Mouse (Mus musculus) forebrain, embryonic 14.5 days (tissue): ENCODE data around the gene Dlgap3. TPM values are rescaled to one million over a fixed set of nuclear protein-coding genes. Genes with fewer than 3 reads are reported as not detected.

Experiments used
- ATAC-seq: fragments of 200-750 bp; cut with Nextera tagmentation; 2 replicates; pipeline ENCODE4 v1.8.0; 2017; ENCODE audit warnings: mild to moderate bottlenecking, moderate library complexity
- DNase-seq: peaks from one replicate; pipeline ENCODE4 v3.0.0-alpha.2; 2015; ENCODE audit warnings: low spot score
- H3K27ac ChIP-seq: fragments of 300-500 bp; sonication (generic); 2 replicates; pipeline ENCODE4 v1.5.1; 2014; ENCODE audit warnings: low read depth, mild to moderate bottlenecking, control low read depth, low read length, moderate library complexity
- H3K27me3 ChIP-seq: fragments of 300-500 bp; sonication (generic); replicated peaks from 2 replicates; pipeline ENCODE4 v1.6.1; 2014; ENCODE audit warnings: low read length, control low read depth, mixed read lengths; ENCODE audit not compliant: control insufficient read depth, insufficient read depth
- H3K36me3 ChIP-seq: fragments of 300-500 bp; sonication (generic); 2 replicates; pipeline ENCODE4 v1.6.1; 2014; ENCODE audit warnings: low read length, control low read depth; ENCODE audit not compliant: control insufficient read depth, insufficient read depth
- H3K4me1 ChIP-seq: fragments of 300-500 bp; sonication (generic); 2 replicates; pipeline ENCODE4 v1.6.1; 2014; ENCODE audit warnings: antibody characterized with exemption, low read length, control low read depth; ENCODE audit not compliant: control insufficient read depth, insufficient read depth
- H3K4me2 ChIP-seq: fragments of 300-500 bp; sonication (generic); 2 replicates; pipeline ENCODE4 v1.6.1; 2014; ENCODE audit warnings: mild to moderate bottlenecking, control low read depth, low read length
- H3K4me3 ChIP-seq: fragments of 300-500 bp; sonication (generic); 2 replicates; pipeline ENCODE4 v1.5.1; 2014; ENCODE audit warnings: low read depth, low read length, control low read depth
- H3K9ac ChIP-seq: fragments of 300-500 bp; sonication (generic); 2 replicates; pipeline ENCODE4 v1.6.1; 2014; ENCODE audit warnings: mild to moderate bottlenecking, low read length, control low read depth, moderate library complexity
- H3K9me3 ChIP-seq: fragments of 300-500 bp; sonication (generic); replicated peaks from 2 replicates; pipeline ENCODE4 v1.6.1; 2016; ENCODE audit warnings: low read length, control low read depth, mixed read lengths; ENCODE audit not compliant: control insufficient read depth
- WGBS: fragments of 180-500 bp; shearing (Covaris S2); extraction: QIAGEN DNeasy Blood & Tissue Kit; methylation state at CpG from one replicate; pipeline ENCODE4 v1.1.7; 2014; 5-methylcytosine and 5-hydroxymethylcytosine counted together
- polyA plus RNA-seq: library from polyadenylated mRNA; unstranded; fragments of >200 nt; fragmentation: Nextera tagmentation; extraction: Ambion mirVana; gene quantifications from 2 replicates; pipeline ENCODE4 v1.2.1, GENCODE M21; 2014

The Dlgap3 gene
- polyA plus RNA-seq, 1 experiment from 2014 or later = 8.4 TPM

DNA sequence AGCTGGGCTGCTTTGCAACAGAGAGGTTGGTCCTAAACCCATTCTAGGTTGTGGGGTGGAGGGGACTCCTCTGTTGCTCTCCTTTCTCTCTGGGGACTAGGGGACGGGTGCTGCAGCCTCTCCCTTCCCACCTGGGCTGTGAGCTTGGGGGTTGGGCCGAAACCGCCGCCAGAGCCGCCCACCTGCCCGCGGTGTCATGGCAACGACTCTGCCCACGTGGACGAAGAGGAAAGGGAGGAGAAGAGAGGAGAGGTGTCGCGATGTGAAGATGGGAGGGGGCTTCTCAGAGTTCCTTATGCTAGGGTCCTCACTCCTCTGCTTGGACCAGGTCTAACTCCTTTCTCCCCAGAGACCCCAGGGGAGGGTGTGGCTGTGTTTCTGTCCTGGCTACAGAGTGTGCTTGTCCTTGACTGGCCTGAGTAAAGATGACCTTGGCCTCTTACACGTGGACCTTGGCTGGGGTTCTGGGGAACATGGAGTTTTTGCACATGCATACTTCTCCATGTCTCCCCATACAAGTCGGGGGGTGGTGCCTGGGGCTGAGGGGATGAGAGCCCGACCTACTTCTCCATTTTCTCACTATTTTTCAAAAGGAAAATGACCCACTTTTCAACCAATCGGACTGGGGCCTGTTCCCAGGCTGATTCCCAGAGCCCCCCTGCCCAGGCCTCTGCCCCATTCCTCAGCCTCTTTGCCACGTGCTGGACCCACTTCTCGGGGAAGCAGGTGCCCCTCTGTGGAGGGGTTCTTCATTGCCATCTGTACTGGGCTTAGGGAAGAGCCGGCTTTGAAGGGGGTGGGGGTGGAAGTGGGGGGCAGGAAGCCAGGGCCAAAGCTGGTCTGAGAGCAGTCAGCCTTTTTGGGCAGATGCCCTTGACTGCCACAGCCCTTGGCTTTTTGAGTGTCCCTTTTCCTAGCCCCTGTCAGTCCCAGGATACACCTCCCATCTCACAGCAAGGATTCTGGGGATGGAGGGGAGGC lies 10.8 kb downstream of the Dlgap3 start:
- Histone ChIP-seq H3K36me3 (no peaks in the 10 kb centered on the region), H3K4me2 (peak overlapping the region; percentile 20), H3K27ac (no peak overlapping the region), H3K9ac (no peak overlapping the region), H3K27me3 (no peaks in the 10 kb centered on the region), H3K4me1 (peaks cover 11% of the 10 kb centered on the region; the same call in 1 of the 2 replicates), H3K9me3 (0 out of 2 replicates have a peak, but pooled peaks cover 3% of the 10 kb centered on the region), H3K4me3 (no peak overlapping the region)
- peak; percentile 44 for ATAC-seq
- 11% methylated on average over 19 of the region's 19 CpGs for WGBS
- DNase-seq = peak; percentile 11

DNA sequence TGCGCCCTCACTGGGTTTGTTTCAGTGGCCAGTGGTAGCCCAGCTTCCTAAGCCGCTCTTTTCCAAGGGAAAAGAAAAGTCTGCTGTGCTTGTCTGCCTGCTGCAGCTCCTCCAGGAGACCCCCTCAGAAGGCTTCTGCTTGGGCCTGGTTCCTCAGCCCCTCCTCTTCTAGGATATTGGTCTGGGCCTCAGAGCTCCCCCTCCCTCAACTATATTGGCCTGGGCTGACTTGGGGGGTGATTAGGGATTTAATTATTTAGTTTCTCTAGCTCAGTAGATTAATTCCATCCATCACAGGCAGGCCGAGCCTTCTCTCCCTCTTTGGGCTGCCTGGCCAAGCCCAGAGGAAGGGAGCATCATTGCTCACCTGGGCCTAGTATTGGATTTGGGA lies 11.4 kb downstream of the Dlgap3 start:
- Histone ChIP-seq H3K27me3 (no peaks in the 10 kb centered on the region), H3K9me3 (0 out of 2 replicates have a peak, but pooled peaks cover 3% of the 10 kb centered on the region), H3K9ac (no peak overlapping the region), H3K36me3 (no peaks in the 10 kb centered on the region), H3K4me3 (no peak overlapping the region), H3K4me2 (no peak overlapping the region), H3K27ac (no peak overlapping the region), H3K4me1 (peaks cover 11% of the 10 kb centered on the region; the same call in 1 of the 2 replicates)
- DNase-seq (no peak), ATAC-seq (no peak)
- WGBS = 57% methylated on average over 3 of the region's 3 CpGs

DNA sequence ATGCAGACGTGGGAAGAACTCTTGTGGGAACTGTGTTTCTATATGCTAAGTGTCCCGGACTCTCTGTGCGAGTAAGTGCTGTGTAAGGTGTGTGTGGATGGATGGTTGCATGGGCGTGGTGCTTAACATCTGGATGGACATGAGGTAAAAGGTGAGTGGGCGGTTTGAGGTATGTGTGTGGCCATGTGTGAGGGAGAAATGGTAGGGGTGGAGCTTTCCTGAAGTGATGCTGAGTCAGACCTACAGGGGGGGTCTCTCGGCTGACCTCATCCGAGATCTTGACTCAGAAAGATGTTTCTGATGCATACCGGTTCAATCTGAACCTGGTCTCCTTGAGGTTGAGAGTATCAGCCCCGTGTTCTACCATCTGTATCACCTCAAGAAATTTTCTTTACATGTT lies 12.0 kb downstream of the Dlgap3 start:
- Histone ChIP-seq H3K27ac (no peak overlapping the region), H3K9ac (no peak overlapping the region), H3K36me3 (no peaks in the 10 kb centered on the region), H3K9me3 (0 out of 2 replicates have a peak, but pooled peaks cover 3% of the 10 kb centered on the region), H3K4me1 (peaks cover 11% of the 10 kb centered on the region; the same call in 1 of the 2 replicates), H3K4me3 (no peak overlapping the region), H3K27me3 (no peaks in the 10 kb centered on the region), H3K4me2 (no peak overlapping the region)
- ATAC-seq = no peak
- WGBS = 88% methylated on average over 9 of the region's 9 CpGs
- DNase-seq = no peak

DNA sequence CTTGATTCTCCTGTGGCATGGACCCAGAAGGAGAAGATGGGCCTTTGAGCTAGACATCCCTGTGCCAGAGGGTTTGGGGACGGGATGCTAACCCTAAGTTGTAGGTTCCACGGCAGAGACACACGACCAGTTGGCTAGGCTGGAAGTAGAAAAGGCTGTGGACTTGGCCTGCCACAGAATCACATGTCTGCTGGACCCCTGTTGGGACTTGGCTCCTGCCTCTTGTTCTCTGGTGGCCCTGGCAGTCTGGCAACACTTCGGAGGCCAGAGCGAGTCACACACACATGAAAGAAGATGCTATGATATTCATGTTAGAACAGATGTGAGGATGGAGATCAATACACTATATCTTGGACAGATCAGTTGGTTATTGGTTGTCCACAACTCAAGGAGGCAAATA lies 14.9 kb downstream of the Dlgap3 start:
- Histone ChIP-seq H3K36me3 (no peaks in the 10 kb centered on the region), H3K27ac (no peak overlapping the region), H3K4me3 (no peak overlapping the region), H3K27me3 (no peaks in the 10 kb centered on the region), H3K4me1 (peaks cover 11% of the 10 kb centered on the region; the same call in 1 of the 2 replicates), H3K9ac (no peak overlapping the region), H3K9me3 (0 out of 2 replicates have a peak, but pooled peaks cover 3% of the 10 kb centered on the region), H3K4me2 (no peak overlapping the region)
- ATAC-seq (no peak), DNase-seq (no peak)
- 84% methylated on average over 5 of the region's 5 CpGs for WGBS

DNA sequence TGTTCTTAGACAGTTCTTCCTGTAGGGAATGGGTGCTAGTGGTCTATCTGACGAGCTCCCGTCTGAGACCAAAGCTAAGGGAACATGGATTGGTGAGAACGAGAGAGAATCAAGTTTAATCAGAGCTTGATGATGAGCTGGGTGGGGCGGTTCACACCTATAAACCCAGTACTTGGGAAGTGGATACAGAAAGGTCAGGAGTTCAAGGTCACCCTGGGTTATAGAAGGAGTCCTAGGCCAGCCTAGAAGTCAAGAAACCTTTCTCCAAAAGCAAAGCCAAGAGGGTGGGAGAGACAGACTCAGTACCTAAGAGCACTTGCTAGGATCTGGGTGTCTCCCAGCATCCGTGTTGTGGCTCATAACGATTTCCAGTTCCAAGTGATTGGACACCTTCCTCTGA lies 21.9 kb downstream of the Dlgap3 start:
- DNase-seq (no peak), ATAC-seq (no peak)
- Histone ChIP-seq H3K27ac (no peak overlapping the region), H3K4me3 (no peak overlapping the region), H3K27me3 (no peaks in the 10 kb centered on the region), H3K36me3 (0 out of 2 replicates have a peak, but pooled peaks cover 3% of the 10 kb centered on the region), H3K4me1 (peaks cover 15% of the 10 kb centered on the region), H3K4me2 (no peak overlapping the region), H3K9me3 (no peaks in the 10 kb centered on the region), H3K9ac (no peak overlapping the region)
- 87% methylated on average over 6 of the region's 6 CpGs for WGBS

DNA sequence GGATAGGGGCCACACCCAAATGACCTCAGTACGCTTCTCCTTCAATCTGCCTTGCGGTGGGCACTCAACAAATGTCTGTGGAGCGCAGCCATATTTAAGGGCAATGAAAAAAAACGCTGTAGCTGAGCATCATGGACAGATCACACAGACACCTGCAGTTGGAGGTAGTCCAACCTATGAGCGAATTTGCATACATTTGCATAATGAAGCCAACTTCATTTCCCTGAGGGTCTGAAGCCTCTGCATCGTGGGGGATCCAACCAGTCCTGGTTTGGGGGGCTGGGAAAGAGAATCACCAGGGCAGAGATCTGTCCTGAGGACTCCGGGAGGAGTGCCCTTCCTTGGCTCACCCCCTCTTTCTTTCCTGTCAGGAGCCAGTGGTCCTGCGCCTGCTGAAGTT lies 23.7 kb downstream of the Dlgap3 start:
- 0 out of 2 replicates have a peak, but pooled peaks cover 3% of the 10 kb centered on the region for H3K36me3 ChIP-seq
- WGBS = 62% methylated on average over 8 of the region's 8 CpGs
- DNase-seq = peak; percentile 51
- no peak overlapping the region for H3K4me3 ChIP-seq
- peaks cover 15% of the 10 kb centered on the region for H3K4me1 ChIP-seq
- H3K27ac ChIP-seq = no peak overlapping the region
- ATAC-seq = no peak
- no peak overlapping the region for H3K4me2 ChIP-seq
- no peak overlapping the region for H3K9ac ChIP-seq
- H3K27me3 ChIP-seq = no peaks in the 10 kb centered on the region
- no peaks in the 10 kb centered on the region for H3K9me3 ChIP-seq

DNA sequence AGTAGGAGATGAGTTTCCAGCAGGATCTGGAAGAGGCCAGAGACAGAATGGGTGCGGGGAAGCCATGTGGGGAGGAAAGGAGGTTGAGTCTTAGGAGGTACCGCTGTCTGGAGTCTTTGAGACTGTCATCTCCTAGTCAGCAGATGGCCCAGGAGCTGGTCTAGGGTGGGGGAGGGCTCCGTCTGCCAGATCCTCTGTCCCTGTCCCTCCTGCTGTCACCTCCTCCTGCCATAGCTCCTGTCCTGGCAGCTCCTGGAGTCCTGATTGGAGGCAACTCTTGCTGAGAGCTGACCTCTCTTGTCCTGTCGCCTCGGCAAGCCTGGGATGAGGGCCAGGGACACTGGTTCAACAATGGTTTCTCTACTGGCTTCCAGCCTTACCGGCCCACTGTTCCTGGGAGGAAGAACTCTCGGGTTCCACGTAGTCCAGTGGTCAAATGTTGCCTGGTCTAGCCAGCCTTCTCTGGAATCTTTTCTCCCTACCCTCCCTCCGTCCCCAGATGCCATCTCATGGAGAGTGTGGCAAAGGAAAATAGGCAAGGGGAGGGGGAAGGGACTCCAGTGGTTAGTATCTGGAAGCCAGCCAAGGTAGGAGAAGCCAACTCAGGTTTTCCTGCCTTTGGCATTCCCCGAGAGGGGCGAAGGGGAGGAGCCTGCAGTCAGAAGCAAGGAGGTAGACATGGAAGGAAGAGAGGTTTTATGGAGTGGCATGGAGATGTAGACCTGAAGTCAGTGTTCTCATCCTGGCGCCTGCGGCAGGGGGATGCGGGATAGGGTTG lies 24.6 kb downstream of the Dlgap3 start:
- peak; percentile 57; the same call in 1 of the 2 replicates for ATAC-seq
- H3K9me3 ChIP-seq = no peaks in the 10 kb centered on the region
- H3K4me3 ChIP-seq = no peak overlapping the region
- DNase-seq = peak; percentile 37
- 0 out of 2 replicates have a peak, but pooled peaks cover 3% of the 10 kb centered on the region for H3K36me3 ChIP-seq
- peak overlapping the region; percentile 60; the same call in 1 of the 2 replicates for H3K27ac ChIP-seq
- no peak overlapping the region for H3K9ac ChIP-seq
- peaks cover 15% of the 10 kb centered on the region for H3K4me1 ChIP-seq
- 64% methylated on average over 14 of the region's 14 CpGs for WGBS
- H3K27me3 ChIP-seq = no peaks in the 10 kb centered on the region
- no peak overlapping the region for H3K4me2 ChIP-seq

DNA sequence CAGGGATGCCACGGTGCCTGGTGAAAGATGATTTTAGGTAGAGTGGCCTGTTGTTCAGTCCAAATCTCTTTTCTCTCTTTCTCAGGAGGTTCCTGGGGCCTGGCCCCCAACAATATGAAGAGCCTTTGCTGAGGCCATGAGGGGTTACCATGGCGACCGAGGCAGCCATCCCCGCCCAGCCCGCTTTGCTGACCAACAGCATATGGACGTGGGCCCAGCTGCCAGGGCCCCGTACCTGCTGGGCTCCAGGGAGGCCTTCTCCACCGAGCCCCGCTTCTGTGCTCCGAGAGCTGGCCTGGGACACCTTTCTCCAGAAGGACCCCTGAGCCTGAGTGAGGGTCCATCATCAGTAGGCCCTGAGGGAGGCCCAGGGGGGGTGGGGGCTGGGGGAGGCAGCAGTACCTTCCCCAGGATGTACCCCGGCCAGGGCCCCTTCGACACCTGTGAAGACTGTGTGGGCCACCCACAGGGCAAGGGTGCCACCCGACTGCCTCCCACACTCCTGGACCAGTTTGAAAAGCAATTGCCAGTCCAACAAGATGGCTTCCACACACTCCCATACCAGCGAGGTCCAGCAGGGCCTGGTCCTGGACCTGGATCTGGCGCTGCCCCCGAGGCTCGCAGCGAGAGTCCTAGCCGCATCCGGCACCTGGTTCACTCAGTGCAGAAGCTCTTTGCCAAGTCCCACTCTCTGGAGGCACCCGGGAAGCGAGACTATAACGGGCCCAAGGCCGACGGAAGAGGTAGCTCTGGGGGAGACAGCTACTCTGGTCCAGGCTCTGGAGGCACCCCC lies 25.7 kb downstream of the Dlgap3 start:
- H3K4me1 ChIP-seq = peaks cover 15% of the 10 kb centered on the region
- ATAC-seq = no peak
- H3K4me2 ChIP-seq = no peak overlapping the region
- 80% methylated on average over 25 of the region's 25 CpGs for WGBS
- no peaks in the 10 kb centered on the region for H3K27me3 ChIP-seq
- no peaks in the 10 kb centered on the region for H3K9me3 ChIP-seq
- DNase-seq = no peak
- no peak overlapping the region for H3K9ac ChIP-seq
- 0 out of 2 replicates have a peak, but pooled peaks cover 3% of the 10 kb centered on the region for H3K36me3 ChIP-seq
- no peak overlapping the region for H3K27ac ChIP-seq
- H3K4me3 ChIP-seq = no peak overlapping the region
